Mouse (Mus musculus): Measurements from ENCODE around the gene Fam57a. TPM values are rescaled to one million over a fixed set of nuclear protein-coding genes. Genes with fewer than 3 reads are reported as not detected.

Gene Fam57a
- 6.0 and 14.5 TPM in 2 replicates for polyA plus RNA-seq (2012; rRNA removed; ENCODE audit: low replicate concordance)

DNA sequence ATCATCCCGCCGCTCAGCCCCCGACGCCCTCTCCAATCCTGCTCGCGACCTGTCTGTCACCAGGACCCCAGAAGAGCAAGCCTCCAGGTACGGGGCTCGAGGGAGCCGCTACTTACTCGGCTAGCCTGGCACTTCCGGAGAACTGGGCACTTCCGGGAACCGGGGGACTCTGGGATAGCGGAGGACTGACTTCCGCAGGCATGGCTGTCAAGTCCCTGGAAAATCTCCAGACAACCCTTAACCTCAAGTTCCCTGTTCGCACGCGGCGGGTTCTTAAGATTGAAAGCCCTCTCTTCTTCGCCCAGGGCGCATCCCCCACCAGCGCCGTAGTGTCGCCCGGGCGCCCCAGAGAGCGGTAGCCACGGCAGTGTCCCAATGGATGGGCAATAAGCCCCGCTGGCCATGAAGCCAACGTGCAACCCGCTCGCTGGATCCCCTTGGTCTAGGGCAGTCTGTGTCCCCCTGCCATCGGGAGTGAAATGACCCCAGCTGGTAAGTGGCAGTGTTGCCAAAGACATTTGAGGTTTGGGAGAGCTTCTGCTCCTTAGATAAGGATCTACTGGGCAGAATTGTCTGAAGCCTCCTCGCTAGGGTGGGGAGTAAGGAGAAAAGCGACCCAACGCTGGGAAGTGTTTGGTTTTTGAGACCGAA is at the start of gene Fam57a, which contains the start of gene Vps53:
TSS of gene Fam57a (plus strand) at position 177 of the 651 bp plus-strand sequence.
TSS of gene Vps53 (minus strand) at position 153 of the 651 bp plus-strand sequence.

GRCm38 (mm10) chr11:76217390-76217800 is 37.9 kb downstream of the Fam57a start, which contains the start of the genes Dbil5 and Gemin4:
TSS of gene Dbil5 (plus strand) at chr11:76217608.
TSS of gene Gemin4 (minus strand) at chr11:76217664.

GRCm38 (mm10) chr11:76242901-76243810 is 63.7 kb downstream of the Fam57a start, which contains the start of the genes Mrm3 and Glod4:
TSS of gene Mrm3 (plus strand) at chr11:76243715.
TSS of gene Glod4 (minus strand) at chr11:76243725.

Other genes starting within 250 kb of the Fam57a start
- 8.4 and 20.9 TPM in 2 replicates for gene Rph3al, start 241.2 kb upstream of the Fam57a start, polyA plus RNA-seq (2012; rRNA removed; ENCODE audit: low replicate concordance)
- gene 1700016K19Rik, start 179.8 kb upstream of the Fam57a start, polyA plus RNA-seq (2012; rRNA removed; ENCODE audit: low replicate concordance) = 0.63 and 1.0 TPM in 2 replicates
- 20.7 and 27.8 TPM in 2 replicates for gene Rflnb, start 151.9 kb upstream of the Fam57a start, polyA plus RNA-seq (2012; rRNA removed; ENCODE audit: low replicate concordance)
- gene Vps53, start within 50 bp of the Fam57a start, polyA plus RNA-seq (2012; rRNA removed; ENCODE audit: low replicate concordance) = 17.3 and 19.3 TPM in 2 replicates
- 0.20 TPM in 1 of 2 replicates, not detected in the other for gene Dbil5, start 37.9 kb downstream of the Fam57a start, polyA plus RNA-seq (2012; rRNA removed; ENCODE audit: low replicate concordance)
- 2.0 and 2.6 TPM in 2 replicates for gene Gemin4, start 38.0 kb downstream of the Fam57a start, polyA plus RNA-seq (2012; rRNA removed; ENCODE audit: low replicate concordance)
- gene Mrm3, start 64.0 kb downstream of the Fam57a start, polyA plus RNA-seq (2012; rRNA removed; ENCODE audit: low replicate concordance) = 2.5 and 3.8 TPM in 2 replicates
- 0.85 and 1.0 TPM in 2 replicates for gene Glod4, start 64.1 kb downstream of the Fam57a start, polyA plus RNA-seq (2012; rRNA removed; ENCODE audit: low replicate concordance)
- 6.9 and 8.3 TPM in 2 replicates for gene Nxn, start 219.5 kb downstream of the Fam57a start, polyA plus RNA-seq (2012; rRNA removed; ENCODE audit: low replicate concordance)
- 5.5 and 6.5 TPM in 2 replicates for gene Timm22, start 227.3 kb downstream of the Fam57a start, polyA plus RNA-seq (2012; rRNA removed; ENCODE audit: low replicate concordance)

Data from duodenum, adult 2 months (tissue).